In the genomic region with DNA sequence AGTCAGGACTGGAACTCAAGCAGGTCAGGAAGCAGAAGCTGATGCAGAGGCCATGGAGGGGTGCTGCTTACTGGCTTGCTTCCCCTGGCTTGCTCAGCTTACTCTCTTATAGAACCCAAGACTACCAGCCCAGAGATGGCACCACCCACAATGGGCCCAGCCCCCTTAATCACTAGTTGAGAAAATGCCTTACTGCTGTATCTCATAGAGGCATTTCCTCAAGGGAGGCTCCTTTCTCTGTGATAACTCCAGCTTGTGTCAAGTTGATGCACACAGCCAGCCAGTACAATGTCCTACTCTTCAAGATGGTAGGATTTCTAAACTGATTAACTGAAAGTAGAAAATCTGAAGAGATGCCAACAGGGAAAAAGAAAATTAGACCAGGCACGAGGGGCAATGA, we compare ENCODE assay signal across 14 mouse cellular contexts. TPM values are rescaled to one million over a fixed set of nuclear protein-coding genes. Genes with fewer than 3 reads are reported as not detected.
DNase-seq lines count a peak whose midpoint lies in the region; ATAC-seq and TF ChIP-seq lines count a peak whose summit lies in the region.
"Not testable (repeated sequence)": the region's sequence is repeated elsewhere in the genome, so short reads cannot be mapped to it uniquely, and the experiment has no call there.
"Had no signal": no experiment of that assay in that cellular context is flagged by ENCODE, and none has a peak within 500 bp of the region (broad histone marks: within the 10 kb centered on the region; RNA-seq: fewer than 3 reads in every experiment).

No protein-coding gene starts in this region.

- not testable (repeated sequence) for H3K9ac ChIP-seq in liver, embryonic 11.5 days (ENCODE audit: low read depth, low read length); liver, embryonic 12.5 days; liver, embryonic 13.5 days; liver, embryonic 14.5 days (replicated peaks); liver, embryonic 15.5 days; liver, embryonic 16.5 days (ENCODE audit: low read depth, low read length)

- ATAC-seq in liver, embryonic 11.5 days (replicated peaks; ENCODE audit: low FRiP score): peak; percentile 53; the same call in 1 of the 2 replicates
- ATAC-seq in liver, embryonic 12.5 days: peak; percentile 61
- ATAC-seq in liver, embryonic 13.5 days (ENCODE audit: low read depth): peak; percentile 70
- peak; percentile 52; the same call in 1 of the 2 replicates for ATAC-seq in liver, embryonic 14.5 days (ENCODE audit: insufficient read depth)
- peak; percentile 43; the same call in 1 of the 2 replicates for ATAC-seq in liver, embryonic 15.5 days (ENCODE audit: insufficient read depth)
- ATAC-seq in liver, embryonic 16.5 days (ENCODE audit: low read depth): peak; percentile 39; the same call in 1 of the 2 replicates

- H3K9me3 ChIP-seq in liver, embryonic 11.5 days (ENCODE audit: control insufficient read depth, low read length); liver, embryonic 12.5 days (replicated peaks); liver, embryonic 13.5 days (replicated peaks); liver, embryonic 14.5 days (ENCODE audit: control insufficient read depth, low read length); liver, embryonic 15.5 days (replicated peaks); liver, embryonic 16.5 days (replicated peaks; ENCODE audit: control insufficient read depth, low read length): not testable (repeated sequence)

- DNase-seq in liver: peak; percentile 42
- not testable (repeated sequence) for DNase-seq in liver, embryonic 11.5 days (ENCODE audit: low spot score); liver, embryonic 14.5 days (ENCODE audit: low read depth in 3 of 3, low spot score in 3 of 3)
- DNase-seq in liver, embryonic 13.5 days: peak; percentile 42

- peaks cover 10% of the 10 kb centered on the region for H3K27me3 ChIP-seq in liver, embryonic 11.5 days (replicated peaks; ENCODE audit: control insufficient read depth, insufficient read depth, low read length)
- peaks cover 39% of the 10 kb centered on the region for H3K27me3 ChIP-seq in liver, embryonic 12.5 days (replicated peaks)
- H3K27me3 ChIP-seq in liver, embryonic 13.5 days: peaks cover 26% of the 10 kb centered on the region
- H3K27me3 ChIP-seq in liver, embryonic 14.5 days (ENCODE audit: control insufficient read depth, insufficient read depth, low read length): not testable (repeated sequence)
- peaks cover 29% of the 10 kb centered on the region for H3K27me3 ChIP-seq in liver, embryonic 15.5 days
- H3K27me3 ChIP-seq in liver, embryonic 16.5 days (ENCODE audit: control insufficient read depth, insufficient read depth, low read depth, low read length): peaks cover 12% of the 10 kb centered on the region; the same call in 1 of the 2 replicates

- not testable (repeated sequence) for H3K4me3 ChIP-seq in liver, embryonic 11.5 days (ENCODE audit: low read depth, low read length); liver, embryonic 12.5 days; liver, embryonic 13.5 days (replicated peaks); liver, embryonic 14.5 days (ENCODE audit: insufficient read depth in 1 of 2, low read depth in 2 of 2, low read length in 2 of 2); liver, embryonic 15.5 days (replicated peaks); liver, embryonic 16.5 days (ENCODE audit: low read depth, low read length)

- peaks cover 19% of the 10 kb centered on the region for H3K4me1 ChIP-seq in liver, embryonic 11.5 days (replicated peaks; ENCODE audit: control insufficient read depth, insufficient read depth, low read length)
- H3K4me1 ChIP-seq in liver, embryonic 12.5 days: peaks cover 64% of the 10 kb centered on the region
- H3K4me1 ChIP-seq in liver, embryonic 13.5 days (replicated peaks): peaks cover 58% of the 10 kb centered on the region
- peaks cover 9 to 18% of the 10 kb centered on the region in 2 experiments; a peak in 3 of 4 replicates for H3K4me1 ChIP-seq in liver, embryonic 14.5 days (replicated peaks; ENCODE audit: control insufficient read depth in 2 of 2, insufficient read depth in 2 of 2, low read length in 1 of 2)
- H3K4me1 ChIP-seq in liver, embryonic 15.5 days (replicated peaks): peaks cover 39% of the 10 kb centered on the region
- peaks cover 12% of the 10 kb centered on the region for H3K4me1 ChIP-seq in liver, embryonic 16.5 days (ENCODE audit: control insufficient read depth, low read depth, low read length)

- peak; percentile 57 for TF ChIP-seq EP300 in liver, embryonic 14.5 days (IDR thresholded peaks at IDR 0.05; ENCODE audit: low read depth)

- TF ChIP-seq CTCF in liver, embryonic 14.5 days (IDR thresholded peaks at IDR 0.05; ENCODE audit: low read depth): not testable (repeated sequence)

- 68% methylated on average over 1 of the region's 1 CpGs for WGBS in liver, embryonic 11.5 days
- 65% methylated on average over 1 of the region's 1 CpGs for WGBS in liver, embryonic 12.5 days (ENCODE audit: insufficient replicate concordance)
- WGBS in liver, embryonic 13.5 days (ENCODE audit: insufficient replicate concordance): 52% methylated on average over 1 of the region's 1 CpGs
- WGBS in liver, embryonic 14.5 days (ENCODE audit: insufficient replicate concordance): 31% methylated on average over 1 of the region's 1 CpGs
- 41% methylated on average over 1 of the region's 1 CpGs for WGBS in liver, embryonic 15.5 days (ENCODE audit: insufficient replicate concordance)
- 42% methylated on average over 1 of the region's 1 CpGs for WGBS in liver, embryonic 16.5 days (ENCODE audit: insufficient replicate concordance)

- H3K27ac ChIP-seq in liver, embryonic 11.5 days (ENCODE audit: low read depth, low read length); liver, embryonic 12.5 days; liver, embryonic 13.5 days; liver, embryonic 14.5 days; liver, embryonic 15.5 days (replicated peaks); liver, embryonic 16.5 days (ENCODE audit: low read length): not testable (repeated sequence)

- H3K4me2 ChIP-seq in liver, embryonic 11.5 days; liver, embryonic 12.5 days; liver, embryonic 13.5 days; liver, embryonic 14.5 days (ENCODE audit: low read depth); liver, embryonic 15.5 days; liver, embryonic 16.5 days (ENCODE audit: low read depth, low read length): not testable (repeated sequence)

- not testable (repeated sequence) for H3K36me3 ChIP-seq in liver, embryonic 11.5 days (ENCODE audit: control insufficient read depth, insufficient read depth, low read length); liver, embryonic 12.5 days; liver, embryonic 13.5 days; liver, embryonic 14.5 days (replicated peaks; ENCODE audit: control insufficient read depth, insufficient read depth, low read depth); liver, embryonic 15.5 days (replicated peaks); liver, embryonic 16.5 days (ENCODE audit: control insufficient read depth, insufficient read depth)

RNA-seq across cellular contexts. Expression of gene Spata31d1d, which starts 9.5 kb away (rescaled TPM):
- polyA plus RNA-seq in liver, embryonic 11.5 days (2014; fragmentation: Nextera tagmentation; extraction: Ambion mirVana): not detected in 2 replicates
- not detected in 2 replicates for polyA plus RNA-seq in liver, embryonic 12.5 days (2016; fragmentation: Nextera tagmentation; extraction: Ambion mirVana)
- polyA plus RNA-seq in liver, embryonic 13.5 days (2015; fragmentation: Nextera tagmentation; extraction: Ambion mirVana): not detected in 2 replicates
- 0.02 TPM in 1 of 2 replicates, not detected in the other for polyA plus RNA-seq in liver, embryonic 14.5 days (2012; rRNA removed)
- 0.03 TPM in 1 of 2 replicates, not detected in the other for polyA plus RNA-seq in liver, embryonic 14.5 days (2014; fragmentation: Nextera tagmentation; extraction: Ambion mirVana)
- polyA plus RNA-seq in liver, embryonic 15.5 days (2015; fragmentation: Nextera tagmentation; extraction: Ambion mirVana): not detected in 2 replicates
- polyA plus RNA-seq in liver, embryonic 16.5 days (2015; fragmentation: Nextera tagmentation; extraction: Ambion mirVana): 0.02 TPM in 1 of 2 replicates, not detected in the other
- polyA plus RNA-seq: activated CD4-positive, CD25-positive, alpha-beta regulatory T cell, adult 4 months; adrenal gland, adult 2 months; C2C12; CD4-positive, CD25-positive, alpha-beta regulatory T cell, adult 4 months; G1E; Patski had no signal

RNA-seq across cellular contexts. Expression of gene Spata31d1b, which starts 10.0 kb away (rescaled TPM):
- polyA plus RNA-seq in liver, embryonic 11.5 days (2014; fragmentation: Nextera tagmentation; extraction: Ambion mirVana): not detected in 2 replicates
- not detected in 2 replicates for polyA plus RNA-seq in liver, embryonic 12.5 days (2016; fragmentation: Nextera tagmentation; extraction: Ambion mirVana)
- polyA plus RNA-seq in liver, embryonic 13.5 days (2015; fragmentation: Nextera tagmentation; extraction: Ambion mirVana): not detected in 2 replicates
- not detected in 2 replicates for polyA plus RNA-seq in liver, embryonic 14.5 days (2012; rRNA removed)
- not detected in 2 replicates for polyA plus RNA-seq in liver, embryonic 14.5 days (2014; fragmentation: Nextera tagmentation; extraction: Ambion mirVana)
- polyA plus RNA-seq in liver, embryonic 15.5 days (2015; fragmentation: Nextera tagmentation; extraction: Ambion mirVana): 0.02 TPM in 1 of 2 replicates, not detected in the other
- polyA plus RNA-seq in liver, embryonic 16.5 days (2015; fragmentation: Nextera tagmentation; extraction: Ambion mirVana): not detected in 2 replicates
- polyA plus RNA-seq: activated CD4-positive, CD25-positive, alpha-beta regulatory T cell, adult 4 months; adrenal gland, adult 2 months; C2C12; CD4-positive, CD25-positive, alpha-beta regulatory T cell, adult 4 months; G1E; Patski had no signal

RNA-seq across cellular contexts. Expression of gene Spata31d1a, which starts 12.0 kb away (rescaled TPM):
- 0.06 and 0.11 TPM in 2 replicates for polyA plus RNA-seq in liver, embryonic 11.5 days (2014; fragmentation: Nextera tagmentation; extraction: Ambion mirVana)
- 0.05 TPM in 1 of 2 replicates, not detected in the other for polyA plus RNA-seq in liver, embryonic 12.5 days (2016; fragmentation: Nextera tagmentation; extraction: Ambion mirVana)
- 0.03 TPM in 1 of 2 replicates, not detected in the other for polyA plus RNA-seq in liver, embryonic 13.5 days (2015; fragmentation: Nextera tagmentation; extraction: Ambion mirVana)
- 0.01 TPM in 1 of 2 replicates, not detected in the other for polyA plus RNA-seq in liver, embryonic 14.5 days (2012; rRNA removed)
- not detected in 2 replicates for polyA plus RNA-seq in liver, embryonic 14.5 days (2014; fragmentation: Nextera tagmentation; extraction: Ambion mirVana)
- not detected in 2 replicates for polyA plus RNA-seq in liver, embryonic 15.5 days (2015; fragmentation: Nextera tagmentation; extraction: Ambion mirVana)
- polyA plus RNA-seq in liver, embryonic 16.5 days (2015; fragmentation: Nextera tagmentation; extraction: Ambion mirVana): 0.12 TPM in 1 of 2 replicates, not detected in the other
- polyA plus RNA-seq: activated CD4-positive, CD25-positive, alpha-beta regulatory T cell, adult 4 months; adrenal gland, adult 2 months; C2C12; CD4-positive, CD25-positive, alpha-beta regulatory T cell, adult 4 months; G1E had no signal

RNA-seq across cellular contexts. Expression of gene 1700014D04Rik, which starts 24.5 kb away (rescaled TPM):
- polyA plus RNA-seq in liver, embryonic 11.5 days (2014; fragmentation: Nextera tagmentation; extraction: Ambion mirVana): not detected in 2 replicates
- polyA plus RNA-seq in liver, embryonic 12.5 days (2016; fragmentation: Nextera tagmentation; extraction: Ambion mirVana): not detected in 2 replicates
- polyA plus RNA-seq in liver, embryonic 13.5 days (2015; fragmentation: Nextera tagmentation; extraction: Ambion mirVana): not detected in 2 replicates
- polyA plus RNA-seq in liver, embryonic 14.5 days (2012; rRNA removed): 0.02 and 0.03 TPM in 2 replicates
- 0.03 and 0.33 TPM in 2 replicates for polyA plus RNA-seq in liver, embryonic 14.5 days (2014; fragmentation: Nextera tagmentation; extraction: Ambion mirVana)
- polyA plus RNA-seq in liver, embryonic 15.5 days (2015; fragmentation: Nextera tagmentation; extraction: Ambion mirVana): not detected in 2 replicates
- polyA plus RNA-seq in liver, embryonic 16.5 days (2015; fragmentation: Nextera tagmentation; extraction: Ambion mirVana): not detected in 2 replicates
- polyA plus RNA-seq: activated CD4-positive, CD25-positive, alpha-beta regulatory T cell, adult 4 months; adrenal gland, adult 2 months; CD4-positive, CD25-positive, alpha-beta regulatory T cell, adult 4 months; G1E had no signal

RNA-seq across cellular contexts. Expression of gene 4921517D22Rik, which starts 28.2 kb away (rescaled TPM):
- polyA plus RNA-seq in liver, embryonic 11.5 days (2014; fragmentation: Nextera tagmentation; extraction: Ambion mirVana): not detected in 2 replicates
- polyA plus RNA-seq in liver, embryonic 12.5 days (2016; fragmentation: Nextera tagmentation; extraction: Ambion mirVana): not detected in 2 replicates
- not detected in 2 replicates for polyA plus RNA-seq in liver, embryonic 13.5 days (2015; fragmentation: Nextera tagmentation; extraction: Ambion mirVana)
- not detected in 2 replicates for polyA plus RNA-seq in liver, embryonic 14.5 days (2012; rRNA removed)
- polyA plus RNA-seq in liver, embryonic 14.5 days (2014; fragmentation: Nextera tagmentation; extraction: Ambion mirVana): not detected in 2 replicates
- polyA plus RNA-seq in liver, embryonic 15.5 days (2015; fragmentation: Nextera tagmentation; extraction: Ambion mirVana): not detected in 2 replicates
- not detected in 2 replicates for polyA plus RNA-seq in liver, embryonic 16.5 days (2015; fragmentation: Nextera tagmentation; extraction: Ambion mirVana)
- polyA plus RNA-seq: adrenal gland, adult 2 months; brain, embryonic 14.5 days; C2C12; CD4-positive, CD25-positive, alpha-beta regulatory T cell, adult 4 months; G1E; Patski had no signal
